Mouse (Mus musculus) olfactory bulb, adult 2 months (tissue): ENCODE results near the gene Rap1gap2. TPM values are rescaled to one million over a fixed set of nuclear protein-coding genes. Genes with fewer than 3 reads are reported as not detected.

Experiments used
- H3K27ac ChIP-seq: fragments of 200-500 bp; 2 replicates; pipeline ENCODE4 v1.5.1; 2012; ENCODE audit warnings: low read depth, low read length; ENCODE audit not compliant: insufficient read depth
- H3K4me1 ChIP-seq: fragments of 200-500 bp; 2 replicates; pipeline ENCODE4 v1.6.1; 2012; ENCODE audit warnings: low read length; ENCODE audit not compliant: control insufficient read depth, insufficient read depth
- H3K4me3 ChIP-seq: fragments of 200-500 bp; 2 replicates; pipeline ENCODE4 v1.5.1; 2012; ENCODE audit warnings: mild to moderate bottlenecking, low read depth, low read length, moderate library complexity; ENCODE audit not compliant: insufficient read depth
- CTCF ChIP-seq: fragments of 200-500 bp; IDR thresholded peaks from 2 replicates; pipeline ENCODE4 v1.5.1; 2012; ENCODE audit warnings: low read depth, mild to moderate bottlenecking, low read length, moderate library complexity; ENCODE audit not compliant: insufficient read depth
- POLR2A ChIP-seq: fragments of 200-500 bp; IDR thresholded peaks from 2 replicates; pipeline ENCODE4 v1.6.1; 2012; ENCODE audit warnings: mild to moderate bottlenecking, low read depth, low read length, moderate library complexity; ENCODE audit not compliant: insufficient read depth
- WGBS: fragments of 180-500 bp; shearing (Covaris S2); methylation state at CpG from one replicate; pipeline ENCODE4 v1.1.7; 2018; 5-methylcytosine and 5-hydroxymethylcytosine counted together
- polyA plus RNA-seq: library from polyadenylated mRNA; stranded (reverse); fragments of >200 nt; gene quantifications from 2 replicates; pipeline ENCODE4 v1.2.4, GENCODE M21; 2012; ENCODE audit warnings: low replicate concordance; ENCODE audit not compliant: missing spikeins, insufficient read depth, insufficient read length

The Rap1gap2 gene
- polyA plus RNA-seq, 1 experiment: not detected

DNA sequence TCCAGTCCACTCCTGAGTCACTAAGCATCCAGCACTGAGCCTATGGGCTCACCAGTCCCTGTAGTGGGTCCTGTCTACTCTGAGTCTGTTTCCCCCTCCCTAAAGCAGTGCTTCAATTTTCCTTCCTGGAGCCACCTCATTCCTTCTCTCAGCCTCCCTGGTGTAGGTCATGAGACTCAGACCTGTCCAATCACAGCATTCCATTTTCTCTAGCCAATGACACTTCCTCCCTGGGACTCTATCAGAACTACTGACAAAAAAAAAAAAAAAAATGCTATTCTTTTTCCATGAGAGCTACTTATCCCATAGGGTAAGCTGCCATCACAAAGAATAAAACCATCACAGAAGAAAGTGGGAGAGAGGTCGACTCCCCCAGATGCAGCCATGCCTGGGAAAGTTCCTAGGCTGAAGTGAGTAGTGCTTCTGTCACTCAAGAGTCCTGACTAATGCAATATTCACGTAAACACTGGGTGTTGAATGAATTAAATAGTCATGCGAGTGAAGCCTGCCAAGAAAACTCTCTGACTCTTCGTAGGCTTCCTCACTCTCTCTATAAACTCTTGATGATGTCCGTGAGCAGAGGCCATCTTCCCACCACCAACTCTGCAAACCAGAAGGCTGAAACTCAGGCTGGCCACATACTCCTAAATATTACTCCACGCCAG lies 127.4 kb downstream of the Rap1gap2 start:
- Histone ChIP-seq H3K4me3 (no peak overlapping the region), H3K27ac (no peak overlapping the region), H3K4me1 (peaks cover 17% of the 10 kb centered on the region)
- TF ChIP-seq CTCF (no peak), POLR2A (no peak)
- WGBS: 80% methylated on average over 6 of the region's 6 CpGs

DNA sequence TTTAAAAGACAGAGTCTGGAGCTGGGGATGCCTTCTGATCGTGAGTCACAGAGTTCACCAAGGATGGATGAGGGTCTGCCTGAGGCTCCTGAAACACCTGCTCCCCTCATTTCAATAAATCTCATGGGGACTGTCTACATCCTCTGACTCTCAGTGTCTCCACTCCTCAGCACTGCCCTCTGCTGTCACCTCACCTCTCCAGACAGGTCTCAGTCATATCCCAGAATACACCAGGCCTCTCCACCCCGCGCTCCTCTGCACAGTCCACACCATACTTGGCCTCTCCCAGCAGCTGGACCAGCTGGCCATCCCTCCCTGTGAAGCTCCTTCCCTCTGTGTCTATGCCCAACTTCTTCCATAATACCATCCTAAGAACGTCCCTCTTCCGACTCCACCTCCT lies 128.9 kb downstream of the Rap1gap2 start:
- WGBS: 75% methylated on average over 5 of the region's 5 CpGs
- H3K4me3 ChIP-seq: no peak overlapping the region
- peaks cover 17% of the 10 kb centered on the region for H3K4me1 ChIP-seq
- H3K27ac ChIP-seq: no peak overlapping the region
- TF ChIP-seq CTCF: no peak
- TF ChIP-seq POLR2A: no peak

DNA sequence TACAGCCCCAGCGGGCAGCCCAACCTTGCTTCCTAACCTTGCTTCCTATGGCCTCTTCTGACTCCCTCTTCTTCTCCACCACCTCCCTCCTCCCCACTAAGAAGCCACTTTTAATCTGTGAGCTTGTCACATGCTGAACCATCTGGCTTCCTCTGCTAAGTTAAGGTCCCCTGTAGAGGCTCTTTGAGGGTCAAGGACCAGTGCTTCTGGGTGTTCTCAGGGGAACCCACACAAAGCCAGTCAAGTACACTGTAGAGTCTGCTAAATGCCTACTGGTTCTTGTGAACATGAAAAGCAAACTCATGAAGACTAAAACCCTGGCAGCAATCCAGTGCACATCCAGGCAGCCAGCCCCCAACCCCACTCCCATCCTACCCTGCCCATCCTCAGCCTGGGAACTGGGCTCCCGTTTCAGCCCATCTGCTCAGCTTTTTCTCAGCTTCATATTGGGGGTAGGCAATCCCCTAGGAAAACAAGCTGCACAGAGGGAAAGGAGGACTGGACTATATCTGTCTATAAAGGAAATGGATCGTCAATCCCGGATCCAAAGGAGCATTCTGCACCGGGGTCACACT lies 130.9 kb downstream of the Rap1gap2 start:
- H3K4me3 ChIP-seq: no peak overlapping the region
- H3K27ac ChIP-seq: no peak overlapping the region
- WGBS: 83% methylated on average over 5 of the region's 5 CpGs
- TF ChIP-seq POLR2A (no peak), CTCF (no peak)
- peaks cover 14% of the 10 kb centered on the region for H3K4me1 ChIP-seq

DNA sequence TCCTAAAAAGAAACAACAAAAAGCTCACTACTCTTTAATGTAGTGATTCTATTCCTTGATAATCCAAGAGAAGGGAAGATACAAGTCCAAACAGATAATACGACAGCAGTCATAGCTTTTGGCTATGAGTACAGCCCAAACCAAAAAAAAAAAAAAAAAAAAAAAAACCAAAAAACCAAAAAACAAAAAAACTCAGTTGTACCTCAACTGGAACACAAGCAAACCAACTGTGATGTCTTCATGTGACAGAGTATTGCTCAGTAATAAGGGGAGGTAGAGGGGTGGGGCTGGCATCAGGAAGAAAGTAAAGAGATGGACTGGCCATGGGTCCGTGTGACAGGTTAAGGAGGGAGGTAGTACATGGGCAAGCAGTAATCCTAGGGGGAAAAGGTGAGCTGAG lies 131.8 kb downstream of the Rap1gap2 start:
- no peak overlapping the region for H3K4me3 ChIP-seq
- H3K27ac ChIP-seq: no peak overlapping the region
- TF ChIP-seq POLR2A: no peak
- no peak for TF ChIP-seq CTCF
- WGBS: 94% methylated on average over 2 of the region's 2 CpGs
- peaks cover 10% of the 10 kb centered on the region for H3K4me1 ChIP-seq

DNA sequence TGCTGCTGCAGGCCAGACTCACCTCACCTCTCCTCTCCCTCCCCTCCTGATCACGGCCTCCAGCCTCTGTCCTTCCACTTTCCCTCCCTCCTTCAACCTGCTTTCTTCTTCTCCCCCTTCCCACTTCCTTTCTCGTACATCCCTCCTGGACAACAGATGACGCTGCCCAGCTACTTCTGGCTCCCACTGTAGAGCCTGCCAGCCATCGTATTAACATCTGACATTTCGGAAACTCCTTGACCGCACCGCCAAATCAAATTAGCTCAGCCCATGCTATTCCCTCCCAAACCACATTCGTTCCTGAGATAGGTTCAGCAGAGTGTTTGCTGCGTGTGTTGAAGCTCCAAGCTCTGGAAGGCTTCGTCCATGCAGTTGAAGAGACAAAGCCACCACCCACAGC lies 138.0 kb downstream of the Rap1gap2 start:
- H3K4me1 ChIP-seq: peaks cover 14% of the 10 kb centered on the region
- no peak overlapping the region for H3K27ac ChIP-seq
- WGBS: 78% methylated on average over 10 of the region's 10 CpGs
- no peak for TF ChIP-seq CTCF
- TF ChIP-seq POLR2A: no peak
- no peak overlapping the region for H3K4me3 ChIP-seq

DNA sequence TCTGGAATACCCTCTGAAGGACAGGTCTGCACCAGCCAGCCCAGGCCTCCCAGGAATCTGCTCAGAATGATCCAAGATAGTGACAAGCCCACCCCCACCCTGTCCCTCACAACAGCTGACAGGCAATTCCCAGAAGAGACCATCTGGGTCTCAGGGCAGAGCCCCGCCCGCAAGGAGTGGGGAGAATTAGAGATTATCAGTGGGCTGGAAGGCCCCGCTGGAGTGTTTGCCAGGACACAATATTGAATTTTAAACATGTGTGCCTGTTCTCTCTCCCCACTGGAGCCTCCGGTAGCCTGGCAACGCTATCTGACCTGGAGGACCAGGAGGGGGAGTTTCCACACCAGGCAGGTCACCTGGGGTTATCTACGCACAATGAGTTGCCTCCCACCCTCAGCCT lies 142.5 kb downstream of the Rap1gap2 start:
- peaks cover 31% of the 10 kb centered on the region for H3K4me1 ChIP-seq
- WGBS: 56% methylated on average over 6 of the region's 6 CpGs
- TF ChIP-seq CTCF: no peak
- no peak for TF ChIP-seq POLR2A
- H3K4me3 ChIP-seq: no peak overlapping the region
- no peak overlapping the region for H3K27ac ChIP-seq

DNA sequence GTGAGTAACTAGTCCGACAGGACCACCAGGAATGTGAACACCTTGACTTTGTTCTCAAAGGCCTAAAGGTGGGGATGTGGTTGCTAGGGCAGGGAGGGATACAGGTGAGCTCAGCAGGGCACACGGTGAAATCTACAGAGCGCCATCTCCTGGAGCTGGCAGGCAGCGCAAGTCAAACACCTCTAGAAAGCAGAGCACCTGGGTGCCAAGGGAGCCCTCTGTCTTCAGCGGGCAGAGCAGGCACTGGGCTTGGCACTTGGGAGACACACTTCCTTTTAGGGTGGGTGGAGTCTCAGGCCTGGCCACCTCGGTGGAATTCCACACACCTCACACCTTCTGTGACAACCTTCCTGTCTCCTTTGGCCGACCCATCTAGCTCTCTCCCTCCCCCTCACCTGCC lies 145.0 kb downstream of the Rap1gap2 start:
- peak; percentile 32; the same call in 1 of the 2 replicates for TF ChIP-seq CTCF
- TF ChIP-seq POLR2A: no peak
- Histone ChIP-seq H3K4me1 (peaks cover 37% of the 10 kb centered on the region), H3K4me3 (no peak overlapping the region), H3K27ac (no peak overlapping the region)
- WGBS: 60% methylated on average over 7 of the region's 7 CpGs

DNA sequence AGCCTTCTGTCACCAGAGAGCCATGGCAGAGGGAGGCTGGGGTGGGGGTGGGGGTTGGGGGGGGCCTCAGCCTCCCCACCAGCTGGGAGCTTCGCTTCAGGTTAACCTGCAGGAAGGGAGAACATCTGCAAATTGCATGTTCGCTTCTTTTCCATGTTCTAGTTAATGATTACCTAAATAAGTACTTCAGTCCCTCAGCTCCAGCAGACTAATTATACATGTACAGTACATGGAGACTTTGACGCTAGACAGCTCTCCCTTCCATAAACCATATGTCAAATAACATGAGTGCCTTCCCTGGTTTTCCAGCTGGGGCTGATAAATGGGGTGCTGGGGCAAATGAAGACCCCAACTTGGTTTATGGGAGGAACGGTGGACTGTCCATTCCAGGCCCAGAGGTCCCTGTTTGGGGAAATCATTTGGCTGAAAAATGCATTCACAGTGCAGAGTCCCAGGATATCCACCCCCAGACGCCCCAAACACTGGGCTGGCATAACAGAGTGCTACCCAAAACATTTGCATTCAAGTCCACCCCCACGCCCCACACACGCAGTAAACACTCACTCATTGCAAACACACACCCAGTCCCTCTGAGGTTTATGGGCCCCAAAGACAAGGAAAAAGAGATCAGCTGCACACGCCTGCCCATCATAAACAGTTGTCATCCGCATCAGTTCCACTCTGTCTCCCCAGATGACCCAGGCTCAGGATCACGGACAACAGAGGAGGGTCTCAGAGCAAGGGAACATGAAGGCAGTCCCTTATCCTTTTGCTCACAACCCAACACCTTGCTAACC lies 146.3 kb downstream of the Rap1gap2 start:
- TF ChIP-seq POLR2A (no peak), CTCF (no peak)
- H3K4me3 ChIP-seq: no peak overlapping the region
- H3K27ac ChIP-seq: no peak overlapping the region; the same call in 1 of the 2 replicates
- peaks cover 43% of the 10 kb centered on the region for H3K4me1 ChIP-seq
- 44% methylated on average over 10 of the region's 10 CpGs for WGBS

DNA sequence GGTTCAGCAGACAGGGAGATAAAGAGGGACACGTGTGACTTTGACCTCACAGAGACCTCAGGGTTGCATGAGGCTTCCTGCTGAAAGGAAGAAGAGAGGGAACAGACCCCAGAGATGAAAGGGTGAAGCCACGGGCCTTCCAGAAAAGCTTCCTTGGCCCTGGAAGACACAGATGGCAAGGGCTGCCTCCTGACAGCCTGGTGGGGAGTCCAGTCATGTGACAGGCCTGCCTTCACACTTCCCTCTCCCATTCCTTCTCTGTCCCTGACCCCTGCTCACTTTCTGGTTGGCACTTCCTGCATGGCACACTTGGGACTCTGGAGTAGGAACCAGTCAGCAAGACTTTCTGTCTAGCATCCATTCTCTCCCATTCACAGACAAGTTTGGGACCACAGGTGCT lies 148.1 kb downstream of the Rap1gap2 start:
- Histone ChIP-seq H3K4me1 (peaks cover 42% of the 10 kb centered on the region), H3K4me3 (no peak overlapping the region), H3K27ac (no peak overlapping the region)
- 59% methylated on average over 2 of the region's 2 CpGs for WGBS
- no peak for TF ChIP-seq CTCF
- no peak for TF ChIP-seq POLR2A
